10 mouse cellular contexts compared by ENCODE assay signal in genomic region chr2:21010219-21010618, GRCm38 (mm10). TPM values are rescaled to one million over a fixed set of nuclear protein-coding genes. Genes with fewer than 3 reads are reported as not detected.
DNase-seq lines count a peak whose midpoint lies in the region; ATAC-seq and TF ChIP-seq lines count a peak whose summit lies in the region.
"Had no signal": no experiment of that assay in that cellular context is flagged by ENCODE, and none has a peak within 500 bp of the region (broad histone marks: within the 10 kb centered on the region; RNA-seq: fewer than 3 reads in every experiment).

No protein-coding gene starts in this region.

- H3K9me3 ChIP-seq in forebrain, embryonic 16.5 days (ENCODE audit: control insufficient read depth, low read length) = no peaks in the 10 kb centered on the region
- H3K9me3 ChIP-seq in midbrain, embryonic 15.5 days = no peaks in the 10 kb centered on the region

- H3K4me2 ChIP-seq in forebrain, embryonic 16.5 days (ENCODE audit: low read length) = peak overlapping the region; percentile 18
- H3K4me2 ChIP-seq in midbrain, embryonic 15.5 days = peak overlapping the region; percentile 21

- peaks cover 24% of the 10 kb centered on the region for H3K4me1 ChIP-seq in forebrain, embryonic 16.5 days (replicated peaks; ENCODE audit: control insufficient read depth, insufficient read depth, low read length)
- peaks cover 31% of the 10 kb centered on the region for H3K4me1 ChIP-seq in midbrain, embryonic 15.5 days

- no peak for TF ChIP-seq CTCF in brain, embryonic 14.5 days (IDR thresholded peaks at IDR 0.05; ENCODE audit: borderline replicate concordance, extremely low read depth, insufficient read depth, insufficient read length)

- TF ChIP-seq POLR2A in brain, embryonic 14.5 days (IDR thresholded peaks at IDR 0.05; ENCODE audit: borderline replicate concordance, extremely low read depth, insufficient read depth, insufficient read length, poor library complexity, severe bottlenecking) = 0 out of 2 replicates have a peak, but pooled peaks have one; percentile 9

- no peaks in the 10 kb centered on the region for H3K36me3 ChIP-seq in forebrain, embryonic 16.5 days (ENCODE audit: control insufficient read depth, insufficient read depth)
- H3K36me3 ChIP-seq in midbrain, embryonic 15.5 days (replicated peaks) = no peaks in the 10 kb centered on the region

- H3K4me3 ChIP-seq in forebrain, embryonic 16.5 days (replicated peaks; ENCODE audit: low read length) = no peak overlapping the region
- H3K4me3 ChIP-seq in midbrain, embryonic 15.5 days = no peak overlapping the region

- 3% methylated on average over 9 of the region's 9 CpGs for WGBS in forebrain, embryonic 16.5 days
- WGBS in midbrain, embryonic 15.5 days = 7% methylated on average over 9 of the region's 9 CpGs

- peak overlapping the region; percentile 92 for H3K27ac ChIP-seq in forebrain, embryonic 16.5 days (ENCODE audit: low read length)
- peak overlapping the region; percentile 90 for H3K27ac ChIP-seq in midbrain, embryonic 15.5 days

- peak overlapping the region; percentile 30 for H3K9ac ChIP-seq in forebrain, embryonic 16.5 days (replicated peaks; ENCODE audit: low read depth, low read length)
- peak overlapping the region; percentile 38 for H3K9ac ChIP-seq in midbrain, embryonic 15.5 days

- ATAC-seq in forebrain, embryonic 16.5 days = peak; percentile 85
- peak; percentile 89 for ATAC-seq in midbrain, embryonic 15.5 days (replicated peaks)

- DNase-seq in cerebellum, adult 9-10 months = peak; percentile 14
- no peak for DNase-seq in cerebellum, adult 18-20 months
- DNase-seq in brain, embryonic 14.5 days (ENCODE audit: low read depth) = peak; percentile 98
- no peak for DNase-seq in thymus, adult 18-20 months
- no peak for DNase-seq in adrenal gland, adult 8-10 months
- DNase-seq in thymus, postnatal 14 days = no peak
- DNase-seq: heart, adult 18-20 months; kidney, postnatal 10 days had no signal

- H3K27me3 ChIP-seq in forebrain, embryonic 16.5 days (replicated peaks; ENCODE audit: control insufficient read depth, insufficient read depth, low read length) = no peaks in the 10 kb centered on the region
- H3K27me3 ChIP-seq in midbrain, embryonic 15.5 days (replicated peaks) = no peaks in the 10 kb centered on the region

RNA-seq across cellular contexts. Expression of gene Arhgap21, which starts 41.5 kb away (rescaled TPM):
- 62.6 and 107 TPM in 2 replicates for polyA plus RNA-seq in brain, embryonic 14.5 days (2012; rRNA removed)
- 40.2 and 40.9 TPM in 2 replicates for polyA plus RNA-seq in forebrain, embryonic 16.5 days (2015; fragmentation: Nextera tagmentation; extraction: Ambion mirVana)
- 46.6 and 48.5 TPM in 2 replicates for polyA plus RNA-seq in midbrain, embryonic 15.5 days (2015; fragmentation: Nextera tagmentation; extraction: Ambion mirVana)
- total RNA-seq in adrenal gland, adult 8-10 months (2022) = 10 to 100 TPM; 68.7 to 89.1 (median 80.5) TPM

Comparison
In these comparisons a context has a peak if more than half of its experiments do, and no peak if none do; other contexts are left out.
1. DNase-seq: peak in cerebellum, adult 9-10 months (single experiment) and brain, embryonic 14.5 days (single experiment); none in cerebellum, adult 18-20 months (0 of 2), thymus, adult 18-20 months (0 of 2), adrenal gland, adult 8-10 months (single experiment) and thymus, postnatal 14 days (single experiment).